In the genomic region with DNA sequence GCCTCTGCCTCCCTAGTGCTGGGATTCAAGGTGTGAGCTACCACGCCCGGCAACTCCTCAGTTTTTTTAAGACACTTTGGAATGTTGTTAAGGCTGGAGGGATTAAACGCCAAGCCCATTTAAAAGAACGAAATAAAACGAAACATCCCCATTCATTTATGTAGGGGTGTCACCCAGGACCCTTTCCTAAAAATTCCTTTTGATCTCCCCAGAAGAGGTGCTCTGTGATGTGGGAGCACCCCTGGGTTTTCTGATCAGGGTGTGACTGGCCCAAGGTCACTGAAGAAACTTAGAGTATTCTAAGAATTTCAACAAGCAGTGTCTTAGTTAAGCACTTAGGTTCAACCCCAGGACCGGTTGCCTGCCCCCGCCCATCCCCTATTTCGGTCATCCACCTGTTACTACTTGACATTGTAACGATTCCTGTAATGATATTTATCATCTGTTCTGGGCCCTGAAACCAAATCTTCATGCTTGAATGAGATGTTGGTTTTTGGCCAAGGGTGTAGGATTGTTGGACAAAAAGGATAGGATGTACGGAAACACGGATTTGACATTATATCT, we compare ENCODE assay signal across 8 mouse cellular contexts. TPM values are rescaled to one million over a fixed set of nuclear protein-coding genes. Genes with fewer than 3 reads are reported as not detected.
DNase-seq lines count a peak whose midpoint lies in the region; ATAC-seq and TF ChIP-seq lines count a peak whose summit lies in the region.

No protein-coding gene starts in this region.

- H3K4me1 ChIP-seq in lung, embryonic 15.5 days, result peaks cover 39% of the 10 kb centered on the region
- H3K4me1 ChIP-seq in forebrain, embryonic 13.5 days, result peaks cover 57% of the 10 kb centered on the region
- H3K4me1 ChIP-seq in limb, embryonic 14.5 days (ENCODE audit: control insufficient read depth, insufficient read depth, low read length), result peaks cover 47% of the 10 kb centered on the region
- H3K4me1 ChIP-seq in stomach, embryonic 14.5 days (ENCODE audit: control insufficient read depth, insufficient read depth, low read length), result peaks cover 40% of the 10 kb centered on the region
- no peaks in the 10 kb centered on the region for H3K4me1 ChIP-seq in cerebellum, adult 2 months (ENCODE audit: control insufficient read depth, insufficient read depth, low read length)

- 40% methylated on average over 11 of the region's 11 CpGs for WGBS in lung, embryonic 15.5 days
- WGBS in forebrain, embryonic 13.5 days, result 50% methylated on average over 11 of the region's 11 CpGs
- 49% methylated on average over 11 of the region's 11 CpGs for WGBS in limb, embryonic 14.5 days
- WGBS in stomach, embryonic 14.5 days, result 37% methylated on average over 11 of the region's 11 CpGs
- WGBS in cerebellum, adult 2 months, result 71% methylated on average over 11 of the region's 11 CpGs

- H3K9me3 ChIP-seq in lung, embryonic 15.5 days, result no peaks in the 10 kb centered on the region
- no peaks in the 10 kb centered on the region for H3K9me3 ChIP-seq in forebrain, embryonic 13.5 days (replicated peaks)
- no peaks in the 10 kb centered on the region for H3K9me3 ChIP-seq in limb, embryonic 14.5 days (ENCODE audit: control insufficient read depth, low read length)
- H3K9me3 ChIP-seq in stomach, embryonic 14.5 days (ENCODE audit: control insufficient read depth, low read depth, low read length), result no peaks in the 10 kb centered on the region

- peak overlapping the region; percentile 88 for H3K4me3 ChIP-seq in lung, embryonic 15.5 days
- H3K4me3 ChIP-seq in forebrain, embryonic 13.5 days, result peak overlapping the region; percentile 89
- peak overlapping the region; percentile 89 for H3K4me3 ChIP-seq in limb, embryonic 14.5 days (replicated peaks; ENCODE audit: low read length)
- peak overlapping the region; percentile 84 for H3K4me3 ChIP-seq in stomach, embryonic 14.5 days (ENCODE audit: low read depth, low read length)
- no peak overlapping the region for H3K4me3 ChIP-seq in cerebellum, adult 2 months (replicated peaks; ENCODE audit: insufficient read depth, low read depth, low read length)

- no peak for TF ChIP-seq CTCF in cerebellum, adult 2 months (IDR thresholded peaks at IDR 0.05; ENCODE audit: borderline replicate concordance, insufficient read depth, low read depth, low read length)

- no peak for TF ChIP-seq POLR2A in limb, embryonic 14.5 days (IDR thresholded peaks at IDR 0.05; ENCODE audit: borderline replicate concordance, extremely low read depth, insufficient read depth, insufficient read length)
- no peak for TF ChIP-seq POLR2A in cerebellum, adult 2 months (IDR thresholded peaks at IDR 0.05; ENCODE audit: borderline replicate concordance, insufficient read depth, low read length)

- peak overlapping the region; percentile 95 for H3K9ac ChIP-seq in lung, embryonic 15.5 days
- peak overlapping the region; percentile 97 for H3K9ac ChIP-seq in forebrain, embryonic 13.5 days
- H3K9ac ChIP-seq in limb, embryonic 14.5 days (ENCODE audit: low read depth, low read length, severe bottlenecking), result peak overlapping the region; percentile 97
- H3K9ac ChIP-seq in stomach, embryonic 14.5 days (replicated peaks; ENCODE audit: low read depth, low read length), result peak overlapping the region; percentile 97; the same call in 1 of the 2 replicates

- H3K36me3 ChIP-seq in lung, embryonic 15.5 days, result no peaks in the 10 kb centered on the region
- no peaks in the 10 kb centered on the region for H3K36me3 ChIP-seq in forebrain, embryonic 13.5 days (ENCODE audit: poor library complexity, severe bottlenecking)
- H3K36me3 ChIP-seq in limb, embryonic 14.5 days (ENCODE audit: control insufficient read depth, insufficient read depth, low read length), result 0 out of 2 replicates have a peak, but pooled peaks cover 4% of the 10 kb centered on the region
- H3K36me3 ChIP-seq in stomach, embryonic 14.5 days (ENCODE audit: control insufficient read depth, insufficient read depth, low read length), result no peaks in the 10 kb centered on the region

- 0 out of 2 replicates have a peak, but pooled peaks cover 8% of the 10 kb centered on the region for H3K27me3 ChIP-seq in lung, embryonic 15.5 days
- no peaks in the 10 kb centered on the region; the same call in 1 of the 2 replicates for H3K27me3 ChIP-seq in forebrain, embryonic 13.5 days
- H3K27me3 ChIP-seq in limb, embryonic 14.5 days (ENCODE audit: control insufficient read depth, insufficient read depth, low read length), result no peaks in the 10 kb centered on the region
- H3K27me3 ChIP-seq in stomach, embryonic 14.5 days (ENCODE audit: control insufficient read depth, insufficient read depth, low read length), result no peaks in the 10 kb centered on the region
- H3K27me3 ChIP-seq in cerebellum, adult 2 months (ENCODE audit: control insufficient read depth, insufficient read depth, low read length), result no peaks in the 10 kb centered on the region

- DNase-seq in lung, adult 18-20 months, result no peak
- peak; percentile 39 for DNase-seq in limb, embryonic 14.5 days (ENCODE audit: low spot score)
- DNase-seq in thymus, adult 18-20 months, result no peak
- DNase-seq in c-Kit-positive CD71-positive TER-119-positive erythroid progenitor cells, embryonic 14.5 days (ENCODE audit: low spot score), result no peak
- DNase-seq in cerebellum, adult 2 months, result no peak

- peak overlapping the region; percentile 90 for H3K4me2 ChIP-seq in lung, embryonic 15.5 days
- H3K4me2 ChIP-seq in forebrain, embryonic 13.5 days, result peak overlapping the region; percentile 78
- H3K4me2 ChIP-seq in limb, embryonic 14.5 days (replicated peaks; ENCODE audit: low read depth, low read length, severe bottlenecking), result peak overlapping the region; percentile 90
- peak overlapping the region; percentile 77 for H3K4me2 ChIP-seq in stomach, embryonic 14.5 days (replicated peaks; ENCODE audit: low read depth, low read length)

- H3K27ac ChIP-seq in lung, embryonic 15.5 days, result no peak overlapping the region
- H3K27ac ChIP-seq in forebrain, embryonic 13.5 days, result no peak overlapping the region
- no peak overlapping the region for H3K27ac ChIP-seq in limb, embryonic 14.5 days (replicated peaks; ENCODE audit: low read depth, low read length)
- 0 out of 2 replicates have a peak overlapping the region, but pooled peaks have one; percentile 99 for H3K27ac ChIP-seq in stomach, embryonic 14.5 days (ENCODE audit: low read length)
- H3K27ac ChIP-seq in cerebellum, adult 2 months (ENCODE audit: insufficient read depth, low read length), result no peak overlapping the region

- no peak for ATAC-seq in lung, embryonic 15.5 days (ENCODE audit: borderline replicate concordance, extremely low read depth, low FRiP score, low TSS enrichment)
- no peak for ATAC-seq in forebrain, embryonic 13.5 days
- no peak for ATAC-seq in limb, embryonic 14.5 days (ENCODE audit: low FRiP score, low read depth)
- ATAC-seq in stomach, embryonic 14.5 days (ENCODE audit: insufficient number of reproducible peaks, insufficient read depth, low FRiP score, low read depth), result no peak

RNA-seq across cellular contexts. Expression of a gene that starts 2.5 kb away (rescaled TPM):
- polyA plus RNA-seq in lung, embryonic 15.5 days (2015; fragmentation: Nextera tagmentation; extraction: Ambion mirVana), result 627 and 632 TPM in 2 replicates
- 770 and 773 TPM in 2 replicates for polyA plus RNA-seq in forebrain, embryonic 13.5 days (2015; fragmentation: Nextera tagmentation; extraction: Ambion mirVana)
- polyA plus RNA-seq in limb, embryonic 14.5 days (2012; rRNA removed), result 674 and 696 TPM in 2 replicates
- 746 and 782 TPM in 2 replicates for polyA plus RNA-seq in limb, embryonic 14.5 days (2014; fragmentation: Nextera tagmentation; extraction: Ambion mirVana)
- 679 and 695 TPM in 2 replicates for polyA plus RNA-seq in stomach, embryonic 14.5 days (2014; fragmentation: Nextera tagmentation; extraction: Ambion mirVana)
- polyA plus RNA-seq in cerebellum, adult 2 months (2012; rRNA removed), result 170 and 177 TPM in 2 replicates
